Mouse (Mus musculus) C2C12 (cell line): Measurements from ENCODE around the gene Zfp385b. TPM values are rescaled to one million over a fixed set of nuclear protein-coding genes. Genes with fewer than 3 reads are reported as not detected.

ENCODE experiments used
- H3K27me3 ChIP-seq: one replicate; pipeline ENCODE4 v1.6.1; 2011; ENCODE audit not compliant: control insufficient read depth, insufficient read depth, insufficient read length
- H3K36me3 ChIP-seq: one replicate; pipeline ENCODE4 v1.6.1; 2011; ENCODE audit not compliant: control insufficient read depth, insufficient read depth
- H3K4me3 ChIP-seq: one replicate; pipeline ENCODE4 v1.5.1; 2011; ENCODE audit warnings: mild to moderate bottlenecking, control low read depth; ENCODE audit not compliant: poor library complexity, insufficient read depth, severe bottlenecking
- H3K79me2 ChIP-seq: one replicate; pipeline ENCODE4 v1.6.1; 2011; ENCODE audit not compliant: control insufficient read depth, insufficient read depth
- H3K79me3 ChIP-seq: one replicate; pipeline ENCODE4 v1.6.1; 2011; ENCODE audit warnings: low read depth, control low read depth
- H3ac ChIP-seq: one replicate; pipeline ENCODE3; 2011; ENCODE audit warnings: low read depth; ENCODE audit not compliant: control insufficient read depth, insufficient read length
- CEBPB ChIP-seq: IDR thresholded peaks from one replicate; pipeline ENCODE4 v1.6.1; 2011; ENCODE audit warnings: low read depth, mild to moderate bottlenecking, control low read depth, moderate library complexity
- CTCF ChIP-seq: IDR thresholded peaks from one replicate; pipeline ENCODE4 v1.5.1; 2011; ENCODE audit not compliant: control insufficient read depth, insufficient read depth, insufficient read length
- FOSL1 ChIP-seq: IDR thresholded peaks from one replicate; pipeline ENCODE4 v1.8.0; 2011; ENCODE audit warnings: mild to moderate bottlenecking, low read length; ENCODE audit not compliant: poor library complexity, insufficient read depth, severe bottlenecking
- MAX ChIP-seq: IDR thresholded peaks from one replicate; pipeline ENCODE4 v1.6.1; 2011; ENCODE audit warnings: mild to moderate bottlenecking, control low read depth
- MYOD1 ChIP-seq: IDR thresholded peaks from one replicate; pipeline ENCODE4 v1.6.1; 2011; ENCODE audit warnings: low read depth; ENCODE audit not compliant: control insufficient read depth, insufficient read length
- MYOG ChIP-seq: IDR thresholded peaks from one replicate; pipeline ENCODE4 v1.6.1; 2011; ENCODE audit not compliant: control insufficient read depth, insufficient read length; ENCODE audit errors: extremely low read depth
- USF1 ChIP-seq: IDR thresholded peaks from one replicate; pipeline ENCODE4 v1.6.1; 2011; ENCODE audit warnings: low read depth, mild to moderate bottlenecking, control low read depth, moderate library complexity
- polyA plus RNA-seq: library from polyadenylated mRNA; unstranded; fragments of >200 nt; fragmentation: generic; extraction: Trizol; gene quantifications from one replicate; pipeline ENCODE4 v1.2.1, GENCODE M21; 2012; ENCODE audit warnings: missing spikeins

The Zfp385b gene
- polyA plus RNA-seq, 1 experiment: 0.01 TPM

GRCm38 (mm10) chr2:77567528-77568435 lies 251.7 kb downstream of the Zfp385b start:
- peaks cover 8% of the 10 kb centered on the region for H3K27me3 ChIP-seq
- no peaks in the 10 kb centered on the region for H3K79me2 ChIP-seq
- no peaks in the 10 kb centered on the region for H3K79me3 ChIP-seq
- no peaks in the 10 kb centered on the region for H3K36me3 ChIP-seq
- no peak overlapping the region for H3ac ChIP-seq
- TF ChIP-seq FOSL1: no peak
- no peak overlapping the region for H3K4me3 ChIP-seq

- peaks cover 8% of the 10 kb centered on the region for H3K27me3 ChIP-seq
- H3K79me2 ChIP-seq: no peaks in the 10 kb centered on the region
- no peaks in the 10 kb centered on the region for H3K79me3 ChIP-seq
- H3ac ChIP-seq: no peak overlapping the region
- TF ChIP-seq MYOD1 (no peak), MYOG (no peak), USF1 (no peak), CEBPB (no peak), CTCF (no peak)
- H3K36me3 ChIP-seq: no peaks in the 10 kb centered on the region
- H3K4me3 ChIP-seq: no peak overlapping the region
Observed at GRCm38 (mm10) chr2:77563706-77564105, 255.7 kb downstream of the Zfp385b start.

- Histone ChIP-seq H3K36me3 (no peaks in the 10 kb centered on the region), H3K27me3 (peaks cover 3% of the 10 kb centered on the region), H3K79me2 (no peaks in the 10 kb centered on the region), H3K79me3 (no peaks in the 10 kb centered on the region), H3K4me3 (no peak overlapping the region), H3ac (no peak overlapping the region)
- no peak for TF ChIP-seq MAX
- TF ChIP-seq CEBPB: no peak
- TF ChIP-seq USF1: no peak
- TF ChIP-seq CTCF: no peak
- TF ChIP-seq MYOD1: no peak
- no peak for TF ChIP-seq MYOG
- no peak for TF ChIP-seq FOSL1
Observed at GRCm38 (mm10) chr2:77561941-77562340, 257.5 kb downstream of the Zfp385b start.

- TF ChIP-seq MYOG (no peak), FOSL1 (no peak), CEBPB (no peak), MYOD1 (no peak), MAX (no peak), CTCF (no peak), USF1 (no peak)
- H3K27me3 ChIP-seq: no peaks in the 10 kb centered on the region
Observed at GRCm38 (mm10) chr2:77556938-77557337, 262.5 kb downstream of the Zfp385b start.

GRCm38 (mm10) chr2:77555980-77556379 lies 263.5 kb downstream of the Zfp385b start:
- TF ChIP-seq MYOD1 (no peak), FOSL1 (no peak), CEBPB (no peak), USF1 (no peak), CTCF (no peak), MYOG (no peak), MAX (no peak)
- no peaks in the 10 kb centered on the region for H3K36me3 ChIP-seq
- no peak overlapping the region for H3ac ChIP-seq
- H3K79me2 ChIP-seq: no peaks in the 10 kb centered on the region
- no peaks in the 10 kb centered on the region for H3K27me3 ChIP-seq
- no peak overlapping the region for H3K4me3 ChIP-seq
- H3K79me3 ChIP-seq: no peaks in the 10 kb centered on the region

More at GRCm38 (mm10) chr2:77556938-77557337, 262.5 kb downstream of the Zfp385b start:
- no peaks in the 10 kb centered on the region for H3K79me3 ChIP-seq
- no peak overlapping the region for H3ac ChIP-seq
- H3K4me3 ChIP-seq: no peak overlapping the region
- H3K79me2 ChIP-seq: no peaks in the 10 kb centered on the region
- no peaks in the 10 kb centered on the region for H3K36me3 ChIP-seq

- Histone ChIP-seq H3K27me3 (no peaks in the 10 kb centered on the region), H3K79me2 (no peaks in the 10 kb centered on the region), H3K36me3 (no peaks in the 10 kb centered on the region), H3ac (no peak overlapping the region), H3K79me3 (no peaks in the 10 kb centered on the region), H3K4me3 (no peak overlapping the region)
- TF ChIP-seq MAX: no peak
- TF ChIP-seq USF1: no peak
- no peak for TF ChIP-seq MYOG
- TF ChIP-seq FOSL1: no peak
- no peak for TF ChIP-seq MYOD1
- no peak for TF ChIP-seq CTCF
- TF ChIP-seq CEBPB: no peak
Observed at GRCm38 (mm10) chr2:77552675-77553074, 266.8 kb downstream of the Zfp385b start.
